Mouse (Mus musculus): ENCODE results near the gene Fbxw4. TPM values are rescaled to one million over a fixed set of nuclear protein-coding genes. Genes with fewer than 3 reads are reported as not detected.
"Not testable (repeated sequence)": the region's sequence is repeated elsewhere in the genome, so short reads cannot be mapped to it uniquely, and the experiment has no call there.

Gene Fbxw4
- polyA plus RNA-seq, 1 experiment = 32.7 TPM

DNA sequence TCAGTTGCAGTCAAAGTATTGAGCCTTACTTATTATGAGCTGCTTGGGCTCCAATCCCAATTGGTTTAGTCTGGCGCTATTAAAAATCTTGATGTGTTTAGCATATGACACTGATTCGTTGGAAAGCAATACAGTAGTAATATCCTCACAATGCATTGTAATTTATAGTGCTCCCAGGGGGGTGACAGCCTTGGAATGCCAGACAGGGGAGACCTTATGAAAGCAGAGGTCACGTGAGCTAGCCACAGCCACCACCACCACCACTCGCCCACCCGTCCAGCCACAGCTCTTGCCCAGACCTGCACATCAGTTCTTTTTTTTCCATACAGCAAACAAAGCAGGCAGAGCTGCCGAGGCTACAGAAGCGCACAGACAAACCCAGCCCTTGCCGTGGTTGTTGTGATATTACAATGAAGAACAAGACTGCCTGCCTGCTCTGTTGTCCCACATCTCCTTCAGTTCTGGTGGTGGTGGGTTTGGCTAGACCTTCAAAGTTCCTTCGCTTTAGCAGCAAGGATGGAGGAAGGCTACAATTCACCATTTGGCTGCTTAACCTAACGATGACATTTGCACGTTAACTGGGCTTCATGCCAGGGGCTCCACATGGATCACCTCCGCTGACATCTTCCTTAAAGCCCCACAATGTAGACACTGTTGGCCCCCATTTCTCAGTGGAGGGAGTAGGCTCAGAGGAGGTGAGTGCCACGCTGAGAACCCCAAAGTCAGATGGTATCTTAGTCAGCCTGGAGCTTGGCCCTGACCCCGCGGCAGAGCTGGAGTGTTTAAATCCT lies 94.0 kb downstream of the Fbxw4 start:
- Histone ChIP-seq H3K27ac (replicated peaks; ENCODE audit: low read depth, low read length) (no peak overlapping the region), H3K4me3 (ENCODE audit: insufficient read depth, low read depth, low read length) (no peak overlapping the region), H3K4me1 (ENCODE audit: control insufficient read depth, insufficient read depth, insufficient read length, low read length) (no peaks in the 10 kb centered on the region)

DNA sequence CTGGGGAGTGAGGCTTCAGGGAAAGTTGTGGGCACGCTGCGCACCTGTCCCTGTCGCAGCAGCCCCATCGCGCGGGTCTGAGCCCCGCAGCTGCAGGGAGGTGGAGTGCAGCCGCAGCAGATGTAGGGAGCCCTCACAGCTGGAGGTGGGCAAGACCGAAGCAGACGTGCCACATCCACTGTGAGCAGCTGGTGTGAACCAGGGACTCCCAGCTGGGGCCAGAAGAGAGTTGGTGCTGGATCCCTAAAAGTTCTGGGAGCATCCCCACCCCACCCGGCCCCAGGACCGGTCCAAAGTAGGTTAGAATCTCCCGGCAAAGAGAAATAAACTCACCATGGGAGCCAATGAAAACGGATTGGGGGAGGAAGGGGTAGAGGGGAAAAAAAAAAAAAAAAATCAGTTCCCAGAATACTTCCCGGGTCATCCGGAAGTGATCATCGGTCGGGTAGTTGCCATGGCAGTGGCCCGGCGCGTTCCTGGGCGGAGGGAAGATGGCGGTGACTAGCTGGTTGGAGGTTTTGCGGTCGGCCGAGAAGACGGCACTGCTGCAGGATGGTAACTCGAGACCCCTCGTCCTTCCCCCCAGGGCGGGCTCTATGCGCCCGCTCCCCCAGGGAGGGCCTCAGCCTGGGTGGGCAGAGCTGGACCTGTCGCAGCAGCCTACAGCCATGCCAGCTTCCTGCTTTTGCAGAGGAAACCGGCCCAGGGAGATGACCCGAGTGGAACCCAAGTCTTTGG lies 99.8 kb downstream of the Fbxw4 start, which contains the start of the genes Poll and Gm17018:
TSS of gene Poll (minus strand) at position 379 of the 738 bp plus-strand sequence.
TSS of gene Gm17018 (plus strand) at position 463 of the 738 bp plus-strand sequence.
- Histone ChIP-seq H3K27ac (replicated peaks; ENCODE audit: low read depth, low read length) (no peak within 1 kb of the TSS; the same call in 1 of the 2 replicates), H3K4me3 (ENCODE audit: insufficient read depth, low read depth, low read length) (peak within 1 kb of the TSS; percentile 93), H3K4me1 (ENCODE audit: control insufficient read depth, insufficient read depth, insufficient read length, low read length) (peaks cover 2% of the 10 kb centered on the region; the same call in 1 of the 2 replicates)

DNA sequence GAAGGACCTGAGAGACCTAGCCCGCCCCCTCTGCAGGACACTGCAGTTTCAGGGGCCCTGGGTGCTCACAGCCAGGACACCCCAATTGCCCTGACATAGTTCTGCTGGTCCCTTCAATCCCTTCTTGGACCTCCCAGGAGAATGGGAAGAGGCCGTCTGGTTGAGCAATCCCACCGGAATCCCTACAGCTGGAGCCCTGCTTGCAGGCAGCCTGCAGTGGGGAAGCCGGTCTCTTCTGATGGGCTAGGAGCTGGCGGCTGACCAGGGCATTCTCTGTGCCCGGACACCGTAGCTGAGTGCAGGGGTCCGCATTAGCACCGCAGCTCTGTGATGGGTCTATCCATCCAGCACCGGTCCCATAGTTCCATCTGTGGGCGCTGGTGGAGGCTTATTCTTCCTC lies 106.0 kb downstream of the Fbxw4 start:
- Histone ChIP-seq H3K27ac (replicated peaks; ENCODE audit: low read depth, low read length) (no peak overlapping the region), H3K4me3 (ENCODE audit: insufficient read depth, low read depth, low read length) (no peak overlapping the region), H3K4me1 (ENCODE audit: control insufficient read depth, insufficient read depth, insufficient read length, low read length) (no peaks in the 10 kb centered on the region)

DNA sequence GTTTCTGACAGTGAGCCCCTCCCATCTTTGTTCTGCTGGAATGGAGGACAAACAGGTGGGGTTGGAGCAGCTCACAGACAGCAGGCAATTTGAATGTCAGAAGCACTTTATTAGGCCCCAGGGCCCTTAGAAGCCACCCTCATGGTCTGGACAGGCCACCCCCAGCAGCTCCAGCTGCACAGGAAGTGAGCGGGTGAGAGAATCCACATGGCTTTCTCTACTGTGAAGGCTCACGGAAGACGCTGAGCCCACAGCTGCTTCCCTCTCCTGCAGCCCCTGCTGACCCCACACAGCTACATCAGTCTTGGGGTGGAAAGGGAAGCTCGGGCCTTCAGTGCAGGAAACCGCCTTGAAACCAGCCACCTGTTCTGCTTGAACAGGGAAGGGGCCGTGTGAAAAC lies 107.9 kb downstream of the Fbxw4 start:
- no peak overlapping the region for H3K4me3 ChIP-seq (ENCODE audit: insufficient read depth, low read depth, low read length)
- no peak overlapping the region for H3K27ac ChIP-seq (replicated peaks; ENCODE audit: low read depth, low read length)
- no peaks in the 10 kb centered on the region for H3K4me1 ChIP-seq (ENCODE audit: control insufficient read depth, insufficient read depth, insufficient read length, low read length)

DNA sequence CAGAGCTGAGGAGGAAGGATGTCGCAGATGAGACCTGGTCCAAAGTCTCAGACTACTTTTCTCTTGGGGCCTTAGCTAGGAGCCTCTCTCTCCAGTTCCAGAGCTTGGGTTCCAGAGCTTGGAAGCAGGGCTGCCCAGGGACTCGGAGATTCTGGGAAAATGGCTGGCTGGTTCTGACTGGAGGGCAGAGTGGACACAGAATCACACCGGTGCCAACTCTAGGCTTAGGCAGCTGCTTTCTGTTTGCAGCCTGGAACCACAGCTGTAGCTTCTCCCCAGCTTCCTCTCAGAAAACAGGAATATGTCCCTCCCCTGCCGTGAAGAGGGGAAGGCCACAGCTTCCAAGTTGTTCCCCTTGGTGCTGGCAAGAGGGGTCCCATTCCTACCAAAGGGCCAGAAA lies 110.2 kb downstream of the Fbxw4 start:
- H3K27ac ChIP-seq (replicated peaks; ENCODE audit: low read depth, low read length) = no peak overlapping the region
- H3K4me3 ChIP-seq (ENCODE audit: insufficient read depth, low read depth, low read length) = no peak overlapping the region
- no peaks in the 10 kb centered on the region for H3K4me1 ChIP-seq (ENCODE audit: control insufficient read depth, insufficient read depth, insufficient read length, low read length)

DNA sequence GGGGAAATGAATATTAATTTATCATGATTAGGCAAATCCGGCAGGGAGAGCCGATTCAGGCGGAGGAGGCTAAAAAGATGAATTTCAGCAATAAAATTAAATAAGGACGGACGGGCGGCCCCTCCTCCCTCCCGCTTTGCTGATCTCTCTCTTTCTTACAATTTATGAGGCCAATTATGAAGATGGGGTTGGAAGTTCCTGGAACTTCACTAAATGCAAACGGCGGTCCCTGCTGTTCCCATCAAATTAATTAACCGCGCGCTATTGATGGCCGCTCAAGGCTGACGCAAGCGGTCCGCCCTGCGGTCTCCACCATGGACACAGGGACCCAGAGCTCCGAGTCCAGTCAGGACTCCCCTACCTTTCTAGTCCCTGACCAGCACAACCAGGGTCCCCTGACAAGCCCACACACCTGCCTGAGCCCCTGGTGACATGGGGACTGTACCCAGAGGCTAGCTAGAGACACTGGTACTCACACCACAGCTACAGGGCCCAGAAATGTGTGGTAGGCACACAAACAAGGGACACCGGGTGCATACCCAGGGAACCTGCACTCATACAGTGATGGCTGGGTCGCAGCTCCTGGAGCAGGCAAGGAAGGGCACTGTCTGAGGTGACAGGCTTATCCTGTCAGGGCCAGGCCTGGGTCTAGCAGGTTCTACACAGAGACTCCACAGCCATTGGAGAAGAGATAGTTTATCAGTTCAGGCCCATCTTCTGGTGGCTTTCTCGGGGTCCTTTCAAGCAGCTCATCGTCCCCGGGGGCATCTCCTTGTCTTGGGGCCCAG lies 110.8 kb downstream of the Fbxw4 start:
- Histone ChIP-seq H3K27ac (replicated peaks; ENCODE audit: low read depth, low read length) (no peak overlapping the region), H3K4me3 (ENCODE audit: insufficient read depth, low read depth, low read length) (no peak overlapping the region), H3K4me1 (ENCODE audit: control insufficient read depth, insufficient read depth, insufficient read length, low read length) (no peaks in the 10 kb centered on the region)

DNA sequence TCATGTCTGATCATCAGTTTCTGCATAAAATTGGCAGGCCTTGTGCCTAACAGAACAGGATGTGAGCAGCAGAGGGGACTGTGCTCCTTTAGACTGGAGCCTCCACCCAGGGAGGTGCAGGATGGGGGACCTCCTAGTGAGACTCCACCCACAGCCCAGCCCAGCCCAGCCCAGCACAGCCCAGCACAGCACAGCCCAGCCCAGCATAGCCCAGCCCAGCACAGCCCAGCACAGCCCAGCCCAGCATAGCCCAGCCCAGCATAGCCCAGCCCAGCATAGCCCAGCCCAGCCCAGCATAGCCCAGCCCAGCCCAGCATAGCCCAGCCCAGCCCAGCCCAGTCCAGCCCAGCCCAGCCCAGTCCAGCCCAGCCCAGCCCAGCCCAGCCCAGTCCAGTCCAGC lies 111.9 kb downstream of the Fbxw4 start:
- not testable (repeated sequence) for H3K27ac ChIP-seq (replicated peaks; ENCODE audit: low read depth, low read length); H3K4me1 ChIP-seq (ENCODE audit: control insufficient read depth, insufficient read depth, insufficient read length, low read length); H3K4me3 ChIP-seq (ENCODE audit: insufficient read depth, low read depth, low read length)

DNA sequence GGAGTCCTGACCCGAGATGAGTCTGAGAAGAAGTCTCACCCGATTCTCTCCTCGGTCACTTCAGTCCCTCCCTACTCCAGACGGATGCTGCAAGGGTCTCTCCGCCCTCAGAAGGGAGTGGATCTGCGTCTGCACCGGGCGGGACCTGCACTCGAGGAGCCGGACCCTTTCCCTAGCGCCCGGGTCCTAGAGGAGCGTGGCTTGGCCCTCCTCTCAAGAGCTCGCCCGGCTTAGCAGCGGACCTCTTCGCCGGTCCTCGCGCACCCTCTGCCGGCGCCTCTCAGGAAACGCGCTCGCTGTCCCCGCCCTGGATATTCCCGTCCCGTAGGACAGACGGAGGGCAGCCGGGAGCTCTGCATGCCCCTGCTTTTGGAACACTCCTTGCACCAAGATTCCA lies 115.2 kb downstream of the Fbxw4 start:
- H3K4me1 ChIP-seq (ENCODE audit: control insufficient read depth, insufficient read depth, insufficient read length, low read length) = no peaks in the 10 kb centered on the region
- peak overlapping the region; percentile 47 for H3K4me3 ChIP-seq (ENCODE audit: insufficient read depth, low read depth, low read length)
- H3K27ac ChIP-seq (replicated peaks; ENCODE audit: low read depth, low read length) = no peak overlapping the region

DNA sequence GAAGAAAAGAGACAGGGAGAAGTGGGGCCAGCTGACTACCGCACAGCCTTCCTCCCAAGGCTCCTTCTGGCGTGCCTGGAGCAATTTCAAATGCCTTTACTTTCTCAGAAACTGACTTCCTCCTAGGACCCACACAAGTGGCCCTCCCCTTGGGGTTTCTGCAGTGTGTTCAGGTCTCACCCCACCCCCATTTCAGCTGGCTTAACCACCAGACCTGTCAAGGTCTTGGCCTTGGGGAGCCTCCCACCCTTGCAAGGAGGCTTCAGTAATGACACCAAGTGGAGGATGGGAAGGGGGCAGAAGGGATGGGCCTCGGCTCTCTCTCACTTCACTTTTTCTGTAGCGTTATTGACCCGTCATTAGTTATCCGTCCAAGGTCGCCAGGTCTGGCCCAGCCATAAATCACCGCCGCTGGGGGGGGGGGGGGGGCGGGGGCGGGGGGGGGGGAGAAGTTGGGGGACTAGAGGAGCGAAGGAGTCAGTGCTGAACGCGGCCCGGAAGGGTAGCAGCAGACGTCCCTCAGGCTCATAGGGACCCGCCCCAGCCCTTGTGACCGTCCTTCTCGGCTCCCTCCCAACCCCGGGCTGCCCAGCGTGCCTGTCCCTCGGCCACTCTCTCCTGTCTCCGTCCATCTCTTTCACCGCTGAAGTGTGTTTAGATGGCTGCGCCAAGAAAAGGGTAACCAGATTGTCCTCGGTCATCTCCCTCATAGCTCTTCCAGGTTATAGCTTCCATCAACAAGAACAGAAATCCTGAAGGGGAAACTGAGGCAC lies 115.8 kb downstream of the Fbxw4 start:
- Histone ChIP-seq H3K4me1 (ENCODE audit: control insufficient read depth, insufficient read depth, insufficient read length, low read length) (no peaks in the 10 kb centered on the region), H3K4me3 (ENCODE audit: insufficient read depth, low read depth, low read length) (peak overlapping the region; percentile 47), H3K27ac (replicated peaks; ENCODE audit: low read depth, low read length) (no peak overlapping the region)

DNA sequence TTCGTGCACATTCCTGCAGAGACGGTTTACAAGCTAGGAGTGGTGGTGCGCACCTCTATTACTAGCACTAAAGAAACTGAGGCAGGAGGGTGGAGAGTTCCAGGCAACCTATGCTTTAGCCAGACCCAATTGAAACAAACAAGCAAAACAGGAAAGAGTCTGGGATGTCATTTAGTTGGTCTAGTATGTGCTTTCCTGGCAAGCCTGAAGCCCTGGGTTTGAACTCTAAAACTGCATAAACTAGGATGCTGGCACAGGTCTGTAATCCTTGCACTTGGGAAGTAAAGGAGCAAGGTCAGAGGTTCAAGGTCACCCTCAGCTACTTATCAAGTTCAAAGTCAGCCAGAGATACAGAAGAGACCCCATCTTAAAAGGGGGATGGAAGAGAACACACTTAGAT lies 118.1 kb downstream of the Fbxw4 start:
- H3K4me3 ChIP-seq (ENCODE audit: insufficient read depth, low read depth, low read length) = peak overlapping the region; percentile 22; the same call in 1 of the 2 replicates
- H3K27ac ChIP-seq (replicated peaks; ENCODE audit: low read depth, low read length) = no peak overlapping the region
- H3K4me1 ChIP-seq (ENCODE audit: control insufficient read depth, insufficient read depth, insufficient read length, low read length) = no peaks in the 10 kb centered on the region

DNA sequence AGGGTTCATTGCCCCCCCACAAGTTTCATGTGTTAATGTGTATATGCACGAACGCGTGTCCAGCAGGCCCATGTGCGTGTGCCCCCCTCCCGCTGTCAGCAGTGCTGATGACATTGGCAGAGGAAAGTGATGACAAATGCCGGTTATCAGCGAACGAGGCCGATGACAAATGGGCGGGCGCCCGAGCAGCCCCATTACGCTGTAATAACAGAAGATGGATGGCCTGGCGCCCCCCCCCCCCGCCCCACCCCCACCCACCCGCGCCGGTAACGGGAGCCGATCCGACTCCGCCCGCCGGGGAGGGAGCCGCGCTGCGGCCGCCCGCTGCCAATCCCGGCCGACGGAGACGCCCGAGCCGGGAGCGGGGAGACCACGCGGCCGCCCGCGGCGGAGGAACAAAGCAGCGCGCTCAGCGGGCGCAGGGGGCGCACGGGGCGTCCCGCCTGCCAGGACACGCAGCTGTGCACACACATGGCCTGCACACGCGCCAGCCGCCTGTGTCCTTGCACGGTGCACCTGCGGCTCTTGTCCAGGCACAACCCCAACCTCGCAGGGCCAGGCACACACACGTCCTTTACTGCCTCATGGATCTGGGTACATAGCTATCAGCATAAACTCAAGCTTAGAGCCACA lies 118.6 kb downstream of the Fbxw4 start:
- peak overlapping the region; percentile 22 for H3K4me3 ChIP-seq (ENCODE audit: insufficient read depth, low read depth, low read length)
- no peak overlapping the region for H3K27ac ChIP-seq (replicated peaks; ENCODE audit: low read depth, low read length)
- no peaks in the 10 kb centered on the region for H3K4me1 ChIP-seq (ENCODE audit: control insufficient read depth, insufficient read depth, insufficient read length, low read length)

DNA sequence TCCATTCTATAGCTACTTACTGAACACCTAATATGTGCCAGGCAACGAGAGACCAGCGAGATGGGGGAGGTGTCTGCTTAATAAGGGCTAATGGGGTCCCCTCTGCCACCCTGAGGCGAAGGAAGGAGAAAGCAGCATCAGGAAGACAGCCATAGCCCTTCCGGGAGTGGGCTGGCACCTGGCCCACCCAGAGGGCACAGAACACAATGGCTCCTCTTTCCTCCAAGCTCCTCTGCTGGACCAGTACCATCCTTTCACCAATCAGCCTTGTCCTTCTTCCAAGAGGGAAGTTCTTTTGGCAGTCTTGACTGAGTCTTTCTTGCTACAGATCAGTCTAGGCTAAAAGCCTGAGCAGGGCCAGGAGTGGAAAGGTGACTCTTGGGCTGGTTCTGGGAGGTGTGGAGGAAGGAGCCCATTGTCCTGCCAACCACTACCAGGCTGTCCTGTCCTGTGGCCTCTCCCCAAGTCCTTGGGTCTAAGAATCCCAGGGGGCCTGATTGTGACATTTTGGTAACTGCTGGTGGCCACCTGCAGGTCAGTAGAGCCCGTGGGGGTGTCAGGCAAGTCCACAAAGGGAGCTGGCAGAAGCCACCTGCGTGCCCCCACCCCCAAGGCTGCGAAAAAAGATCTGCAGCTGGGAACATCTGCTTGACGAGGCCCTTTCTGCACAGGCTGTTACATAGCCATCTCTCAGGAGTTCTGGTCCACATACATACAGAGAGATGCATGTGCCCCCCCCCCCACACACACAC lies 119.3 kb downstream of the Fbxw4 start:
- H3K4me1 ChIP-seq (ENCODE audit: control insufficient read depth, insufficient read depth, insufficient read length, low read length) = no peaks in the 10 kb centered on the region
- no peak overlapping the region for H3K4me3 ChIP-seq (ENCODE audit: insufficient read depth, low read depth, low read length)
- H3K27ac ChIP-seq (replicated peaks; ENCODE audit: low read depth, low read length) = no peak overlapping the region

DNA sequence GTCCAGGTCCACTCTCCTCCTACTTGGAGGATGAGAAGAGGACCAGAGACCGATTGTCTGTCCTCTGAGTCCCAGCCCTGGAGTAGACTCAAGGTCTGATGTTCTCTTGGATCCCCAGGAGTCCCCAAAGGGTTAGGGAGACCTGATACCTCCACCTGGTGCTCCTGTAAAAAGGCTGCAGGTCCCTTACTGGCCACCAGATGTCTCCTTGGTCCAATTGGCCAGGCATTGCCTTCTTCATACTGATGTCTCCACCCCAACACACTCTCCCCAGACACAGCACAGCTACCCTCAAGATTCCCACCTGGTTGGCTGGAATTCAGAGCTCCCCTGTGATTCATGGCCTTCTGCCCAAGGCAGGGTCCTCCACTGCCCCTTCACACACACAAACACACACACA lies 122.6 kb downstream of the Fbxw4 start:
- no peak overlapping the region for H3K27ac ChIP-seq (replicated peaks; ENCODE audit: low read depth, low read length)
- no peak overlapping the region for H3K4me3 ChIP-seq (ENCODE audit: insufficient read depth, low read depth, low read length)
- no peaks in the 10 kb centered on the region for H3K4me1 ChIP-seq (ENCODE audit: control insufficient read depth, insufficient read depth, insufficient read length, low read length)

DNA sequence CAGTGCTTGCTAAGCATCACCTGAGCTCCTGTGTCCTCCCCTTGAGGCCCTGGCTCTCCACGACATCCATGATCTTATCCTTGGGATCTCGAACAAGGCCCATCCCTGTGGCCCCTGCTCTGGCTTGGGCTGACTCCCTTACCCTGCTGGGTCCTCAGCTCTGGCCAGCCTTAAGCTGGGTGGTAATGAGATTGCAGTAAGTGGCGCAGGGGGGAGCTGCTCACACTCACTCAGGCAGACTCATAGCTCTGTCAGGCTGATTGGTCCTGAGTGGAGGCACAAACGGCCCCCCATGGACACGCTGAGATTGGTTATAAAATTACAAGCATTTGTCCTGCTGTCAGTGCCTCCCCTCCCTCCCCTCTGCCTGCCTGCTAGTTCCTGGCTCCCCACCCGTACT lies 124.2 kb downstream of the Fbxw4 start:
- Histone ChIP-seq H3K4me1 (ENCODE audit: control insufficient read depth, insufficient read depth, insufficient read length, low read length) (no peaks in the 10 kb centered on the region), H3K27ac (replicated peaks; ENCODE audit: low read depth, low read length) (no peak overlapping the region), H3K4me3 (ENCODE audit: insufficient read depth, low read depth, low read length) (no peak overlapping the region)
